Mouse (Mus musculus) liver, postnatal 0 days (tissue): ENCODE data around the gene Tent5b.
"Not testable (repeated sequence)": the region's sequence is repeated elsewhere in the genome, so short reads cannot be mapped to it uniquely, and the experiment has no call there.

Experiments
- CTCF ChIP-seq: sonication (generic); IDR thresholded peaks from 2 replicates; pipeline ENCODE4 v1.5.1; 2016; ENCODE audit warnings: antibody characterized with exemption, low read depth
- EP300 ChIP-seq: IDR thresholded peaks from 2 replicates; pipeline ENCODE4 v1.6.1; 2016; ENCODE audit warnings: antibody characterized with exemption, low read depth, mild to moderate bottlenecking

- not testable (repeated sequence) for TF ChIP-seq CTCF, EP300
Measured at GRCm38 (mm10) chr4:133512511-133512910, 32.6 kb downstream of the Tent5b start.
